Mouse (Mus musculus) ES-E14 (cell line): ENCODE measurements around the gene Myo1f.

Experiments used
- CHD2 ChIP-seq: IDR thresholded peaks from 2 replicates; pipeline ENCODE4 v1.6.1; 2014; ENCODE audit warnings: mild to moderate bottlenecking, low read depth, low read length, inconsistent platforms
- HCFC1 ChIP-seq: IDR thresholded peaks from 2 replicates; pipeline ENCODE4 v1.6.1; 2012; ENCODE audit warnings: low read length, inconsistent platforms, borderline replicate concordance; ENCODE audit not compliant: insufficient read depth
- MAFK ChIP-seq: IDR thresholded peaks from 2 replicates; pipeline ENCODE4 v1.6.1; 2014; ENCODE audit warnings: mild to moderate bottlenecking, low read depth, low read length, inconsistent platforms; ENCODE audit not compliant: insufficient read depth

GRCm38 (mm10) chr17:33637038-33637437 is 81.5 kb downstream of the Myo1f start:
- TF ChIP-seq CHD2 (no peak), MAFK (no peak), HCFC1 (no peak)
